Mouse (Mus musculus): ENCODE measurements around the gene Iqch. TPM values are rescaled to one million over a fixed set of nuclear protein-coding genes. Genes with fewer than 3 reads are reported as not detected.

The Iqch gene
- polyA plus RNA-seq, 1 experiment: not detected

GRCm38 (mm10) chr9:63585251-63585650, 17.0 kb downstream of the Iqch start:
- H3K9ac ChIP-seq (ENCODE audit: low read depth, poor library complexity, severe bottlenecking): no peak overlapping the region
- H3K4me1 ChIP-seq (ENCODE audit: control insufficient read depth, insufficient read depth, low read length): no peaks in the 10 kb centered on the region
- H3K27ac ChIP-seq (ENCODE audit: insufficient read depth, low read length): no peak overlapping the region
- no peaks in the 10 kb centered on the region for H3K9me3 ChIP-seq (replicated peaks; ENCODE audit: control insufficient read depth, insufficient read depth, low read length, poor library complexity, severe bottlenecking)
- no peak overlapping the region for H3K4me3 ChIP-seq (ENCODE audit: low read depth, low read length)
- TF ChIP-seq CTCF (IDR thresholded peaks at IDR 0.05; ENCODE audit: low read depth, low read length) (no peak), EP300 (IDR thresholded peaks at IDR 0.05; ENCODE audit: insufficient read depth, low read depth, low read length) (no peak), POLR2A (IDR thresholded peaks at IDR 0.05; ENCODE audit: insufficient read depth, low read length) (no peak)
- H3K36me3 ChIP-seq (ENCODE audit: control insufficient read depth, insufficient read depth, low read length, poor library complexity, severe bottlenecking): no peaks in the 10 kb centered on the region
- H3K27me3 ChIP-seq (ENCODE audit: control insufficient read depth, insufficient read depth, low read length, poor library complexity, severe bottlenecking): no peaks in the 10 kb centered on the region

GRCm38 (mm10) chr9:63581778-63582177, 20.5 kb downstream of the Iqch start:
- TF ChIP-seq EP300 (IDR thresholded peaks at IDR 0.05; ENCODE audit: insufficient read depth, low read depth, low read length) (no peak), POLR2A (IDR thresholded peaks at IDR 0.05; ENCODE audit: insufficient read depth, low read length) (no peak), CTCF (IDR thresholded peaks at IDR 0.05; ENCODE audit: low read depth, low read length) (no peak)
- no peaks in the 10 kb centered on the region for H3K36me3 ChIP-seq (ENCODE audit: control insufficient read depth, insufficient read depth, low read length, poor library complexity, severe bottlenecking)

GRCm38 (mm10) chr9:63580046-63580445, 22.2 kb downstream of the Iqch start:
- no peak overlapping the region for H3K4me3 ChIP-seq (ENCODE audit: low read depth, low read length)
- no peak overlapping the region for H3K27ac ChIP-seq (ENCODE audit: insufficient read depth, low read length)
- no peaks in the 10 kb centered on the region for H3K4me1 ChIP-seq (ENCODE audit: control insufficient read depth, insufficient read depth, low read length)
- no peaks in the 10 kb centered on the region for H3K36me3 ChIP-seq (ENCODE audit: control insufficient read depth, insufficient read depth, low read length, poor library complexity, severe bottlenecking)
- no peaks in the 10 kb centered on the region for H3K27me3 ChIP-seq (ENCODE audit: control insufficient read depth, insufficient read depth, low read length, poor library complexity, severe bottlenecking)
- no peak for TF ChIP-seq CTCF (IDR thresholded peaks at IDR 0.05; ENCODE audit: low read depth, low read length)
- no peak for TF ChIP-seq EP300 (IDR thresholded peaks at IDR 0.05; ENCODE audit: insufficient read depth, low read depth, low read length)
- TF ChIP-seq POLR2A (IDR thresholded peaks at IDR 0.05; ENCODE audit: insufficient read depth, low read length): no peak
- no peaks in the 10 kb centered on the region for H3K9me3 ChIP-seq (replicated peaks; ENCODE audit: control insufficient read depth, insufficient read depth, low read length, poor library complexity, severe bottlenecking)
- no peak overlapping the region for H3K9ac ChIP-seq (ENCODE audit: low read depth, poor library complexity, severe bottlenecking)

More at GRCm38 (mm10) chr9:63581778-63582177, 20.5 kb downstream of the Iqch start:
- Histone ChIP-seq H3K27ac (ENCODE audit: insufficient read depth, low read length) (no peak overlapping the region), H3K4me1 (ENCODE audit: control insufficient read depth, insufficient read depth, low read length) (no peaks in the 10 kb centered on the region), H3K4me3 (ENCODE audit: low read depth, low read length) (no peak overlapping the region), H3K9me3 (replicated peaks; ENCODE audit: control insufficient read depth, insufficient read depth, low read length, poor library complexity, severe bottlenecking) (no peaks in the 10 kb centered on the region), H3K9ac (ENCODE audit: low read depth, poor library complexity, severe bottlenecking) (no peak overlapping the region), H3K27me3 (ENCODE audit: control insufficient read depth, insufficient read depth, low read length, poor library complexity, severe bottlenecking) (no peaks in the 10 kb centered on the region)

GRCm38 (mm10) chr9:63579644-63580043, 22.6 kb downstream of the Iqch start:
- H3K36me3 ChIP-seq (ENCODE audit: control insufficient read depth, insufficient read depth, low read length, poor library complexity, severe bottlenecking): no peaks in the 10 kb centered on the region
- no peaks in the 10 kb centered on the region for H3K9me3 ChIP-seq (replicated peaks; ENCODE audit: control insufficient read depth, insufficient read depth, low read length, poor library complexity, severe bottlenecking)
- H3K9ac ChIP-seq (ENCODE audit: low read depth, poor library complexity, severe bottlenecking): no peak overlapping the region
- TF ChIP-seq POLR2A (IDR thresholded peaks at IDR 0.05; ENCODE audit: insufficient read depth, low read length) (no peak), CTCF (IDR thresholded peaks at IDR 0.05; ENCODE audit: low read depth, low read length) (peak; percentile 23)
- no peaks in the 10 kb centered on the region for H3K27me3 ChIP-seq (ENCODE audit: control insufficient read depth, insufficient read depth, low read length, poor library complexity, severe bottlenecking)
- H3K4me3 ChIP-seq (ENCODE audit: low read depth, low read length): no peak overlapping the region
- H3K27ac ChIP-seq (ENCODE audit: insufficient read depth, low read length): no peak overlapping the region
- H3K4me1 ChIP-seq (ENCODE audit: control insufficient read depth, insufficient read depth, low read length): no peaks in the 10 kb centered on the region

GRCm38 (mm10) chr9:63577469-63577868, 24.8 kb downstream of the Iqch start:
- no peaks in the 10 kb centered on the region for H3K9me3 ChIP-seq (replicated peaks; ENCODE audit: control insufficient read depth, insufficient read depth, low read length, poor library complexity, severe bottlenecking)
- no peak for TF ChIP-seq EP300 (IDR thresholded peaks at IDR 0.05; ENCODE audit: insufficient read depth, low read depth, low read length)
- no peak for TF ChIP-seq POLR2A (IDR thresholded peaks at IDR 0.05; ENCODE audit: insufficient read depth, low read length)
- TF ChIP-seq CTCF (IDR thresholded peaks at IDR 0.05; ENCODE audit: low read depth, low read length): no peak
- no peak overlapping the region for H3K9ac ChIP-seq (ENCODE audit: low read depth, poor library complexity, severe bottlenecking)
- H3K4me3 ChIP-seq (ENCODE audit: low read depth, low read length): no peak overlapping the region
- no peaks in the 10 kb centered on the region for H3K4me1 ChIP-seq (ENCODE audit: control insufficient read depth, insufficient read depth, low read length)
- no peaks in the 10 kb centered on the region for H3K36me3 ChIP-seq (ENCODE audit: control insufficient read depth, insufficient read depth, low read length, poor library complexity, severe bottlenecking)
- H3K27me3 ChIP-seq (ENCODE audit: control insufficient read depth, insufficient read depth, low read length, poor library complexity, severe bottlenecking): no peaks in the 10 kb centered on the region
- H3K27ac ChIP-seq (ENCODE audit: insufficient read depth, low read length): no peak overlapping the region

- no peaks in the 10 kb centered on the region for H3K4me1 ChIP-seq (ENCODE audit: control insufficient read depth, insufficient read depth, low read length)
- H3K9ac ChIP-seq (ENCODE audit: low read depth, poor library complexity, severe bottlenecking): no peak overlapping the region
- no peaks in the 10 kb centered on the region for H3K9me3 ChIP-seq (replicated peaks; ENCODE audit: control insufficient read depth, insufficient read depth, low read length, poor library complexity, severe bottlenecking)
- H3K36me3 ChIP-seq (ENCODE audit: control insufficient read depth, insufficient read depth, low read length, poor library complexity, severe bottlenecking): no peaks in the 10 kb centered on the region
- no peaks in the 10 kb centered on the region for H3K27me3 ChIP-seq (ENCODE audit: control insufficient read depth, insufficient read depth, low read length, poor library complexity, severe bottlenecking)
- no peak overlapping the region for H3K27ac ChIP-seq (ENCODE audit: insufficient read depth, low read length)
- TF ChIP-seq CTCF (IDR thresholded peaks at IDR 0.05; ENCODE audit: low read depth, low read length): no peak
- no peak for TF ChIP-seq POLR2A (IDR thresholded peaks at IDR 0.05; ENCODE audit: insufficient read depth, low read length)
- no peak for TF ChIP-seq EP300 (IDR thresholded peaks at IDR 0.05; ENCODE audit: insufficient read depth, low read depth, low read length)
- H3K4me3 ChIP-seq (ENCODE audit: low read depth, low read length): no peak overlapping the region
Measured at GRCm38 (mm10) chr9:63572874-63573273, 29.4 kb downstream of the Iqch start.
